Mouse (Mus musculus) heart, adult 18-20 months (tissue): ENCODE results near the gene Calcoco1. TPM values are rescaled to one million over a fixed set of nuclear protein-coding genes. Genes with fewer than 3 reads are reported as not detected.

Experiments used
- DNase-seq, 2 experiments: peaks; one replicate each; pipeline ENCODE4 v3.0.0; 2021 to 2022; ENCODE audit warnings: mixed read lengths in 1 of 2
- total RNA-seq, 2 experiments: library from RNA; stranded (reverse); gene quantifications; 2 replicates each; pipeline ENCODE4 v1.2.3; 2021

Calcoco1 gene
- total RNA-seq, 2 experiments from 2014 or later = 105 to 119 TPM

DNA sequence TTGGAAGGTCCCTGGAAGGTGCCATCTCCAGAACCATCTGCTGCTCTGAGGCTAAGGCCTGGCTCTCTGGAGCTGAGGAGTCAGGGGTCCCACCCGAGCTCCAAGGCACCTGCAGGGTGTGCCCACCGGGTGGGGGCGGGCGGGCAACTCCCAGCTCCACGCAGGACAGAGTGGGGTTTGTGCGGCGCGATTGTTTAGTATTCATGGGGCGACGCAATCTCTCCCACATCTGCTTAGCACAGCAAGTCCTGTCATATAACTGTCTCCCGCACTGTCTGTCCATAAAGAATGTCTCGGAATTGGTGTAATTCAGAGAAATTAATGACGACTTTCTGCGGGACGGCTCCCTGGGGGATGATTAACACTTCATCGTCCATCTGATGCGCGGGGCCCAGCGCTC, 15.1 kb upstream of the Calcoco1 start:
- no peak for DNase-seq

DNA sequence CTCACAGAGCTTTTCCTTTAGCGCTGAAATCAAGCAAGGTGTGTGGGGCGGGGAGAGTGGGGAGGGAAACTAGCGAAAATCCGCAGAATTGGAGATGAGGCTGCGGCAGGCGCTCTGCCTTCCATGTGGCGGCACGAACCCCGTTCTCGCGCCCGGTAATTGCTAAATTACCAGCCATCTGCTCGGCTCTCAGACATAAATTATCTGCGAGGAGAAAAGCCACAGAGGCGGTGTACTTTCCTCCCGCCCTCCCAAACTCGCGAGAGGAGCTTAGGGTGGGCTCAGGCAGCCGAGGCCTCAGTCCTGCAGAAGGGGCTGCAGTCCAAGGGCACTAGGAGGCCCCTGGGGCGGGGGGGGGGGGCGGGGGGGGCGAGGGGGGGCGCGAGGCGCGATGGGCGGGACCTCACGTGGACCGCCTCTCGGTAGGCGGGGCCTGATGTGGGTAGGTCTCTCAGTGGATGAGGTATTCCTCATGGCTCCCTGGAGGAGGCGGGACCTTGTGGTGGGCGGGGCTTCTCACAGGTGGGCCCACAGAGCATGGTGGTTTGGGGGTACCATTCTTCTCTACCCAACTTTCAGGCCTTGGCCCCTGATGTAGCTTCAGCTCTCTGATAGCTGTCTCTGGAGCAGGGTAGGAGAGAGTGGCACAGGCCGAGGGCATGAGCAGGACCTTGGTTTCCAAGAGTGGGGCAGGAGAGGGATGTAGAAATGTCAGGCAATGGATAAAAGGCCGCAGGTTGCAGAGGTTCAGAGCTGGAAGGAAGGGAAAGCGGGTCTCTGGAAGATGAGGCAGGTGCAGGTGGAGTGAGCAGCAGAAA, 14.4 kb upstream of the Calcoco1 start:
- DNase-seq = no peak

- no peak for DNase-seq
These were observed 13.1 kb upstream of the Calcoco1 start for GRCm38 (mm10) chr15:102735031-102735430.

DNA sequence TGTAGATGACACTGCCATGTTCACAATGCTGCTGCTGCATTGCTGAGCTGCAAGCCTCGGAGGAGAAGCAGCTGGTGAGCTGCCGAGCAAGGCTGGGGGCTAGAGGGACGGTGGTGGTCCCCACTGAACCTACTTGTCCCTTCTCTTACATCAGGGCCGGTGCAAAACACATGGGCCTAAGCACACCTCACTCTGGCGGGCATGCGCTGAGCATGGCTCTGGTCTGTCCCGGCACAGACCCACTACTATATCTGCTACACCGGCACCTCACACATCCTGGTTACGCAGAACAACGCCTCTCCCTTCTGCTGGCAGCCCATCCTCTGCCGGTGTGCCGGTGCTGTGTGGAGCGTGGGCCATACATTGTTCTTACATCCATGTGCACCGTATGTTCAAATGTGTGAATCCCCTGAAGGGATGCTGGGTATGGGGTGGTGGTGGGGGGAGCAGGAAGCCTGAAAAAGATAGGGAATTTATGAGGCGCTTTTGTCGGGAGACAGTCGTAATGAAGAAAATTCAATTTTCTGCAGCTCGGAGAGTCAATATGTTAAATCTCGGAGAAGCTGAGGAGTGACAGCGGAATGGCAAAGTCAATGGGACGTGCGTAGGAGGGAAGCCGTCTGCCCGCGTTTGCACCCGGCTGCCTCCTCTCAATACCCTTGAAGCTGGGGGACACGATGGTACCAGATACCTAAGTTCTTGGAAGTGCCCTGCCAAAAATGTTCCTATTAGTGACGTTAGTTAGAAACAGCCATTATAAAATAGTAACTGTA, 12.0 kb upstream of the Calcoco1 start:
- no peak for DNase-seq

GRCm38 (mm10) chr15:102733233-102733632, 11.3 kb upstream of the Calcoco1 start:
- DNase-seq = no peak

DNA sequence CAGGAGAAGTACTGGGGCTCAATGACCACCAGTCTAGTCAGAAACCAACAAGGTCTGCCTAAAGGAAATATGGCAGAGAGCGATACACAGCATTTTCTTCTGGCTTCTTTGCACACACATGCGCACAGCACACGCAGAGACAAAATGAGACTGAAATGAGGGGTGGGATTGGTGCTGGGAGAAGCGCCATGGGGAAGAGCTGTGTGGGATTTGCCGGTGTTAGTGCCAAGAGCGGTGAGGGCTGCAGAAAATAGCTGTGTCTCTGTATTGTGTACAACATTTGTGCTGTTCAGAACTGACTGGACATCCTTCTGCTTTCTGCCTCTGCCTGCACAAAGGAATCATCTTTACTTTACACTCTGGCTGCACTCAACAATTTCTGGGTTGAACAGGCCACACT, 10.4 kb upstream of the Calcoco1 start:
- no peak for DNase-seq

DNA sequence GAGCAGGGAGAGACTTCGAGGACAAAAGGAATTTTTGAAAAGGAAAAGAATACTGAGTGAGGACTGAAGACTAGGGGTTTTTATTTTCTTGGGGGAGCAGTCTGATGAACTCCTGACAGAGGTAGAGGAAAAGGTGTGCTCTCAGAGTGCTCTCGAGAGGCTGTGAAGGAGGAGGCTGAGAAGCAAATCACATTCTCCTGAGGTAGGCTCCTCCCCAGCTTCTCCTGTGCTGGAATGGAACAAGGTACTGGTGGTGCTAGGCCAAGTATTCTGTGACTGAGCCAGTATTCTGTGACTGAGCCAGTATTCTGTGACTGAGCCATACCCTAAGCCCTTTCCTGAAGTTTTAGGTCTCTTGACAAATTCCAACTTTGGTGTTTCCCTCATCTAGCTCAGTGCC, 6.0 kb upstream of the Calcoco1 start:
- DNase-seq = no peak

GRCm38 (mm10) chr15:102723358-102724135, 1.6 kb upstream of the Calcoco1 start:
- DNase-seq = no peak

DNA sequence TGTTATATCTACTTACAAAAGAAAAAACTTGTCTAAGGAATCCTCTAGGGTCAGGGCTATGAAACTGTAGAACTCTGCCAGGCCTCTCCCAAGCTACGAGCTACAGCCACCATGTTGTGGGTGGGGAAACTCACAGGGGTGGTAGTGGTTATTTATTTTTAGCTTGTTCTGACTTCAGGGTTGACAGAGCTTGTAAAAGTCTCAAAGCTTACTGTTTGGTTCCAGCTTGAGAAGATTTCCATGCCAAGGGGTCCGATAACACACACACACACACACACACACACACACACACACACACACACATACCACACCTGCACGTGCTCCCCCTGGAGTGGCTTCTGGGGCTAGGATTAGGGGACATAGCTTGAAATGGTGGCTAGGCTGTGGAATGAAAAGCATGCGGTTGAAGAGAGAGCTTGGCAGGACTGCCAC, 538 bp upstream of the Calcoco1 start:
- DNase-seq = no peak

GRCm38 (mm10) chr15:102721016-102721898, 721 bp downstream of the Calcoco1 start:
- no peak for DNase-seq

- peak; percentile 51 to 53 for DNase-seq
These were observed 5.8 kb downstream of the Calcoco1 start for GRCm38 (mm10) chr15:102716132-102716531.

- DNase-seq = no peak
These were observed 14.2 kb downstream of the Calcoco1 start for GRCm38 (mm10) chr15:102707736-102708269.

GRCm38 (mm10) chr15:102705923-102706503, 16.0 kb downstream of the Calcoco1 start:
- DNase-seq = no peak

GRCm38 (mm10) chr15:102705226-102705894, 16.6 kb downstream of the Calcoco1 start:
- DNase-seq = no peak

- no peak for DNase-seq
These were observed 17.2 kb downstream of the Calcoco1 start for GRCm38 (mm10) chr15:102704806-102705205.

DNA sequence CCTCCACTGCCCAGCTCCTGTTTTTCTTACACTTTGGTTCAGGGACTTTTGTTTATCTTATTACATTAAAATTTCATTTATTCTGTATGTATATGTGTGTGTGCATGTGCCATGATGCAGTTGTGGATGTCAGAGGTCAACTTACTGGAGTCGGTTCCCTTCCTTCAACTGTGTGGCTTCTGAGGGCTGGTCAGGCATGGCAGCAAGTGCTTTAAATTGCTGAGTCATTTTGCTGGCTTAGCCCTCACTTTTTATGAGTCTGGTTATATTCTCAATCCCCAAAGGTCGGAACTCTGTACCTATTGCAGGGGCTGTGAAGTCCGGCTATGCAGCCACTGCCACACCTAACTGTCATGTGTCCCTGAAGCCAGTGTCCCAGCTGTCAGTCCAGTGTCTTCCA, 19.0 kb downstream of the Calcoco1 start:
- DNase-seq = no peak

GRCm38 (mm10) chr15:102698193-102698592, 23.8 kb downstream of the Calcoco1 start:
- peak; percentile 62 to 91 for DNase-seq

- no peak for DNase-seq
These were observed 25.1 kb downstream of the Calcoco1 start for GRCm38 (mm10) chr15:102696899-102697298.

DNA sequence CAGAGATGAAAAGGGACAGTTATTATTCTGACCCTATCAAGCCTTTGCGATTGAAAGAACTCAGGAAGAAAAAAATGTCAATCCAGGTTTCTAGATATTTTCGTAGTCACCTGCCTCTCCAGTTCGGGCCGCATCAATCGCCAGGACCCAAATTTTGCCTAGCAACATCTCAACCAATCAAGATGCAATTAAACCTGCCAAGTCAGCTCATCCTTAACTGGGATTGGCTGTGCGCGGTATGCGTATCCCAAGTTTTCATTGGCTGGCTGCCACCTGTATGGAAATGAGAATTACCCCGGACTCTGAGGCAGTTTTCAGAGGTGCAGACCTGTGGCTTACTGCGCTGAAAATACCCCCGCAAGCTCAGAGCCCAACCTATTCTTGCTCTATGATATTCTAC, 28.4 kb downstream of the Calcoco1 start:
- peak; percentile 60 to 65 for DNase-seq

DNA sequence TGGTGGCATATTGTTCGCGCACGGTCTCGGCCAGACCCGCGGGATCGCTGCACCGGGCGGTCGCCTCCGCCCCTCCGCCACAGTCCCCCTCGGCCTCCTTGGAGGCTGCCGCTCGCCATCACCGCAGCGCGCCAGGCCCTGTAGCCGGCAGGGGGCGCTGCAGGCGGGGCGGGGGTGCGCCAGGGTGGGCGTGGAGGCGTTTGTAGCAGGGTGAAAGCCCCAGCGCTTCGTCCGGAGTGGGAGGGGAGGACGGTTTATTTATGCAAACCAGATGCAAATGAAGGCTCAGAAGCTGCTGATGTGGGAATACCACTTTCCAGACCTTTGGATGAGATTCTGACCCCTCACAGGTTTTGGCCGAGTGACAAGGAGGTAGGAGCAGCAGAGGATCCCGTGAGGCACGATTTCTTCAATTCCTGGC, 29.0 kb downstream of the Calcoco1 start:
- DNase-seq = peak; percentile 33 to 66
